Mouse (Mus musculus): ENCODE results near the gene Dlx2. TPM values are rescaled to one million over a fixed set of nuclear protein-coding genes. Genes with fewer than 3 reads are reported as not detected.

Dlx2 gene
- polyA plus RNA-seq, 1 experiment from 2014 or later, result not detected

DNA sequence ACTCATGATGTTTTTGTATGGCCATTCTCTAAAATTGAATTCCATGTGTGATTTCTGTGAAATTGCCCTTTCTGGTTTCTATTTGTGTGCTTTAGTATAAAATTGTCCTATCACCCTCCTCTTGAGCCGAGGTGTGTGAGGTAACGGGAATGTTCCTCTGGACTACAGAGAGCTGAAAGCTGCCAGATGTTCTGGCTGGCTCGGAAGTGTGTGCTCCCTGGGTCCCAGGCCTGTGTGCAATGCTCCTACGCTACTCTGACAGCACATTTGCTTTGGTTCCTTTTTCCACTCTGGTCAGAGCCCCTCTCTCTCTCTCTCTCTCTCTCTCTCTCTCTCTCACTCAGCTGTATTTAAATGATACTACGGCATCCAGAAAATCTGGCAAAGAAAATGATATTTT, 49.4 kb downstream of the Dlx2 start:
- Histone ChIP-seq H3K4me1 (ENCODE audit: control insufficient read depth, insufficient read depth, low read length) (peaks cover 3% of the 10 kb centered on the region; the same call in 1 of the 2 replicates), H3K4me2 (replicated peaks; ENCODE audit: low read depth, low read length) (no peak overlapping the region), H3K27me3 (ENCODE audit: control insufficient read depth, insufficient read depth, low read length) (no peaks in the 10 kb centered on the region), H3K9me3 (ENCODE audit: control insufficient read depth, low read length) (no peaks in the 10 kb centered on the region), H3K36me3 (ENCODE audit: control insufficient read depth, insufficient read depth, low read length) (no peaks in the 10 kb centered on the region), H3K27ac (ENCODE audit: low read depth, low read length) (no peak overlapping the region), H3K4me3 (ENCODE audit: low read length) (no peak overlapping the region), H3K9ac (ENCODE audit: low read depth, low read length) (no peak overlapping the region)
- WGBS, result 51% methylated on average over 5 of the region's 5 CpGs
- ATAC-seq (ENCODE audit: low FRiP score, low TSS enrichment), result no peak

GRCm38 (mm10) chr2:71494971-71495370, 51.6 kb downstream of the Dlx2 start:
- Histone ChIP-seq H3K9ac (ENCODE audit: low read depth, low read length) (no peak overlapping the region), H3K4me2 (replicated peaks; ENCODE audit: low read depth, low read length) (no peak overlapping the region), H3K36me3 (ENCODE audit: control insufficient read depth, insufficient read depth, low read length) (no peaks in the 10 kb centered on the region), H3K27ac (ENCODE audit: low read depth, low read length) (no peak overlapping the region), H3K27me3 (ENCODE audit: control insufficient read depth, insufficient read depth, low read length) (no peaks in the 10 kb centered on the region), H3K4me3 (ENCODE audit: low read length) (no peak overlapping the region), H3K4me1 (ENCODE audit: control insufficient read depth, insufficient read depth, low read length) (peaks cover 3% of the 10 kb centered on the region; the same call in 1 of the 2 replicates), H3K9me3 (ENCODE audit: control insufficient read depth, low read length) (no peaks in the 10 kb centered on the region)
- WGBS, result 58% methylated on average over 4 of the region's 4 CpGs
- ATAC-seq (ENCODE audit: low FRiP score, low TSS enrichment), result no peak

DNA sequence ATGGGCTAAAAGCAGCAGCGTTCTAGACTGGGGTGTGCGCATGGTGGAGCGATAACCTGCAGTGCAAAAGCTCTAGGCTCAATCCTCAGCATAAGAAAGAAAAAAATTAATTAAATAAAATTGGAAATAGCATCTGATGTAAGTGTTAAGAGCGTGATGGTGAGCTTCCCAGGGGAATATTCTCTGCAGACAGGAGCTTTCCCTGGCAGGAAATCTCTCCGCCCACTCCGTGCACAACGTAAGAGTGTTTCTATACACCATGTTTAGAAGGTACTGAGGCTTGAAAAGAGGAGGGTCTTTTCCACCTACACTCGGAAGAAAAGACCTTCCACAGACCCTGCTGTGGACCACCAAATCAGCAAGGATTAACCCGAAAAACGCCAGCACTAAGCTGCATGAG, 52.1 kb downstream of the Dlx2 start:
- ATAC-seq (ENCODE audit: low FRiP score, low TSS enrichment), result no peak
- Histone ChIP-seq H3K4me3 (ENCODE audit: low read length) (no peak overlapping the region), H3K9me3 (ENCODE audit: control insufficient read depth, low read length) (no peaks in the 10 kb centered on the region), H3K4me2 (replicated peaks; ENCODE audit: low read depth, low read length) (no peak overlapping the region), H3K4me1 (ENCODE audit: control insufficient read depth, insufficient read depth, low read length) (peaks cover 3% of the 10 kb centered on the region; the same call in 1 of the 2 replicates), H3K27me3 (ENCODE audit: control insufficient read depth, insufficient read depth, low read length) (no peaks in the 10 kb centered on the region), H3K36me3 (ENCODE audit: control insufficient read depth, insufficient read depth, low read length) (no peaks in the 10 kb centered on the region), H3K27ac (ENCODE audit: low read depth, low read length) (no peak overlapping the region), H3K9ac (ENCODE audit: low read depth, low read length) (no peak overlapping the region)
- 70% methylated on average over 10 of the region's 10 CpGs for WGBS

Other genes with a start within 250 kb of the Dlx2 start
- gene Slc25a12, start 179.0 kb downstream of the Dlx2 start, polyA plus RNA-seq (2014; fragmentation: Nextera tagmentation; extraction: Ambion mirVana), result 29.8 and 41.6 TPM in 2 replicates
- gene Hat1, start 157.8 kb downstream of the Dlx2 start, polyA plus RNA-seq (2014; fragmentation: Nextera tagmentation; extraction: Ambion mirVana), result 149 and 192 TPM in 2 replicates
- 36.8 and 44.9 TPM in 2 replicates for gene Metap1d, start 93.5 kb downstream of the Dlx2 start, polyA plus RNA-seq (2014; fragmentation: Nextera tagmentation; extraction: Ambion mirVana)
- not detected in 2 replicates for gene Dlx1, start 18.6 kb downstream of the Dlx2 start, polyA plus RNA-seq (2014; fragmentation: Nextera tagmentation; extraction: Ambion mirVana)
- 65.6 and 95.8 TPM in 2 replicates for gene Itga6, start 198.9 kb upstream of the Dlx2 start, polyA plus RNA-seq (2014; fragmentation: Nextera tagmentation; extraction: Ambion mirVana)

Data from kidney, embryonic 14.5 days (tissue).